Mouse (Mus musculus): Measurements from ENCODE around the gene Erlec1.

- TF ChIP-seq CTCF (IDR thresholded peaks at IDR 0.05; ENCODE audit: control insufficient read depth, insufficient read depth, insufficient read length) = no peak
- no peak for TF ChIP-seq MAX (IDR thresholded peaks at IDR 0.05)
- no peak for TF ChIP-seq MYOG (IDR thresholded peaks at IDR 0.05; ENCODE audit: control insufficient read depth, extremely low read depth, insufficient read length)
- TF ChIP-seq CEBPB (IDR thresholded peaks at IDR 0.05; ENCODE audit: low read depth) = no peak
- TF ChIP-seq FOSL1 (IDR thresholded peaks at IDR 0.05; ENCODE audit: insufficient read depth, low read length, poor library complexity, severe bottlenecking) = no peak
Measured at GRCm38 (mm10) chr11:30888153-30888552, 66.0 kb downstream of the Erlec1 start.
